Mouse (Mus musculus) lung, adult 2 months (tissue): ENCODE measurements around the gene Nmnat2.

Experiments
- CTCF ChIP-seq: fragments of 200-500 bp; IDR thresholded peaks from 2 replicates; pipeline ENCODE4 v1.5.1; 2011; ENCODE audit warnings: mild to moderate bottlenecking, low read length, control low read depth; ENCODE audit not compliant: insufficient read depth
- POLR2A ChIP-seq: fragments of 200-500 bp; IDR thresholded peaks from 2 replicates; pipeline ENCODE4 v1.6.1; 2011; ENCODE audit warnings: low read depth, mild to moderate bottlenecking, control low read depth, low read length, borderline replicate concordance; ENCODE audit errors: extremely low read depth

GRCm38 (mm10) chr1:153091438-153092236 is 136.8 kb downstream of the Nmnat2 start:
- no peak for TF ChIP-seq CTCF
- peak; percentile 13; the same call in 1 of the 2 replicates for TF ChIP-seq POLR2A
